Mouse (Mus musculus): ENCODE results near the gene Gpx4.

Gpx4 gene

GRCm38 (mm10) chr10:80069948-80070450 is 23.0 kb downstream of the Gpx4 start:
- ChIA-PET CTCF (no interaction called here), POLR2A (interaction anchor here in 2 of 4 experiments (1.7 kb wide), 2 partner anchors 16 to 17 kb away, joined by 4 to 5 read pairs; no protein-coding TSS in a partner anchor)

- CTCF ChIA-PET, result interaction anchor here in 2 of 4 experiments (0.6 to 1.0 kb wide), 2 partner anchors 22 to 157 kb away, joined by 3 read pairs; no protein-coding TSS in a partner anchor
Measured at GRCm38 (mm10) chr10:80070837-80071515, 24.0 kb downstream of the Gpx4 start.

GRCm38 (mm10) chr10:80071516-80071900 is 24.5 kb downstream of the Gpx4 start:
- POLR2A ChIA-PET, result interaction anchor here in 3 of 4 experiments (0.7 to 2.1 kb wide), 19 partner anchors 13 to 214 kb away, joined by 3 to 27 read pairs (median 5); partner anchors contain the start of gene Sbno2 (in 1 of the 3)
- CTCF ChIA-PET, result interaction anchor here in 2 of 4 experiments (0.6 to 1.0 kb wide), 2 partner anchors 21 to 112 kb away, joined by 3 to 5 read pairs; partner anchors contain the start of gene Wdr18 (in 1 of the 2)

More at GRCm38 (mm10) chr10:80070837-80071515, 24.0 kb downstream of the Gpx4 start:
- POLR2A ChIA-PET, result interaction anchor here (0.6 to 2.1 kb wide), 22 partner anchors 13 to 419 kb away, joined by 3 to 27 read pairs (median 4); partner anchors contain the start of genes Sbno2 (in 1 of the 4) and Tmem259 (in 1 of the 4)

GRCm38 (mm10) chr10:80072623-80073489 is 25.9 kb downstream of the Gpx4 start:
- POLR2A ChIA-PET, result interaction anchor here in 2 of 4 experiments (0.9 to 2.3 kb wide), 10 partner anchors 15 to 95 kb away, joined by 3 to 27 read pairs (median 5); no protein-coding TSS in a partner anchor
- CTCF ChIA-PET, result no interaction called here

- POLR2A ChIA-PET, result interaction anchor here in 3 of 4 experiments (0.6 to 2.4 kb wide), 29 partner anchors 11 to 438 kb away, joined by 3 to 12 read pairs (median 4); partner anchors contain the start of genes Dazap1 (in 1 of the 3), Gamt (in 1 of the 3), Med16 (in 1 of the 3) and Tmem259 (in 1 of the 3)
- CTCF ChIA-PET, result interaction anchor here in 2 of 4 experiments (0.7 to 1.5 kb wide), 9 partner anchors 9 to 299 kb away, joined by 3 to 8 read pairs (median 3); no protein-coding TSS in a partner anchor
Measured at GRCm38 (mm10) chr10:80074813-80075601, 28.0 kb downstream of the Gpx4 start.

- POLR2A ChIA-PET, result interaction anchor here in 3 of 4 experiments (0.6 to 2.4 kb wide), 25 partner anchors 10 to 185 kb away, joined by 3 to 12 read pairs (median 4); partner anchors contain the start of genes Dazap1 (in 1 of the 3), Gamt (in 1 of the 3), Tmem259 (in 1 of the 3) and Wdr18 (in 1 of the 3)
- CTCF ChIA-PET, result interaction anchor here in 3 of 4 experiments (0.6 to 1.5 kb wide), 12 partner anchors 10 to 812 kb away, joined by 3 to 8 read pairs (median 3); no protein-coding TSS in a partner anchor
Measured at GRCm38 (mm10) chr10:80075924-80076323, 29.0 kb downstream of the Gpx4 start.

- POLR2A ChIA-PET, result interaction anchor here in 3 of 4 experiments (0.8 to 2.4 kb wide), 17 partner anchors 10 to 185 kb away, joined by 3 to 12 read pairs (median 4); partner anchors contain the start of genes Dazap1 (in 1 of the 3), Gamt (in 1 of the 3), Tmem259 (in 1 of the 3) and Wdr18 (in 1 of the 3)
Measured at GRCm38 (mm10) chr10:80076386-80076785, 29.4 kb downstream of the Gpx4 start.

GRCm38 (mm10) chr10:80077312-80077711 is 30.3 kb downstream of the Gpx4 start:
- CTCF ChIA-PET, result interaction anchor here in 1 of 4 experiments (0.6 to 1.0 kb wide), 2 partner anchors 91 to 93 kb away, joined by 3 read pairs; partner anchors contain the start of gene Tmem259
- POLR2A ChIA-PET, result interaction anchor here in 3 of 4 experiments (0.5 to 0.6 kb wide), 3 partner anchors 19 to 87 kb away, joined by 3 to 4 read pairs (median 3); no protein-coding TSS in a partner anchor

More at GRCm38 (mm10) chr10:80076386-80076785, 29.4 kb downstream of the Gpx4 start:
- CTCF ChIA-PET, result interaction anchor here in 3 of 4 experiments (0.6 to 1.5 kb wide), 3 partner anchors 10 to 812 kb away, joined by 3 to 8 read pairs (median 4); no protein-coding TSS in a partner anchor

GRCm38 (mm10) chr10:80078366-80078765 is 31.4 kb downstream of the Gpx4 start:
- CTCF ChIA-PET, result no interaction called here
- POLR2A ChIA-PET, result interaction anchor here in 3 of 4 experiments (0.6 to 1.1 kb wide), 6 partner anchors 25 to 94 kb away, joined by 3 to 5 read pairs (median 3); no protein-coding TSS in a partner anchor

- POLR2A ChIA-PET, result interaction anchor here in 3 of 4 experiments (0.7 to 1.9 kb wide), 14 partner anchors 10 to 172 kb away, joined by 3 to 6 read pairs (median 4); partner anchors contain the start of genes Med16 (in 1 of the 3), Sbno2 (in 1 of the 3) and Tmem259 (in 1 of the 3)
- CTCF ChIA-PET, result interaction anchor here in 1 of 4 experiments (0.8 to 1.0 kb wide), 2 partner anchors 31 to 35 kb away, joined by 3 to 4 read pairs; partner anchors contain the start of gene Stk11
Measured at GRCm38 (mm10) chr10:80080396-80081070, 33.6 kb downstream of the Gpx4 start.

GRCm38 (mm10) chr10:80081075-80081474 is 34.1 kb downstream of the Gpx4 start:
- ChIA-PET CTCF (interaction anchor here in 1 of 4 experiments (0.8 to 1.0 kb wide), 2 partner anchors 31 to 34 kb away, joined by 3 to 4 read pairs; partner anchors contain the start of gene Stk11), POLR2A (interaction anchor here in 2 of 4 experiments (0.7 to 1.9 kb wide), 10 partner anchors 9 to 173 kb away, joined by 3 to 6 read pairs (median 4); partner anchors contain the start of genes Med16 (in 1 of the 2) and Tmem259 (in 1 of the 2))

- ChIA-PET POLR2A (interaction anchor here in 3 of 4 experiments (0.5 to 2.3 kb wide), 6 partner anchors 11 to 201 kb away, joined by 3 to 7 read pairs (median 4); no protein-coding TSS in a partner anchor), CTCF (interaction anchor here in 2 of 4 experiments (0.9 to 1.1 kb wide), 2 partner anchors 51 to 176 kb away, joined by 3 to 4 read pairs; partner anchors contain the start of gene Dazap1 (in 1 of the 2))
Measured at GRCm38 (mm10) chr10:80084817-80085487, 38.0 kb downstream of the Gpx4 start.

- ChIA-PET POLR2A (interaction anchor here in 2 of 4 experiments (1.0 to 1.5 kb wide), 2 partner anchors 47 to 102 kb away, joined by 3 read pairs; partner anchors contain the start of gene Tmem259 (in 1 of the 2)), CTCF (interaction anchor here in 2 of 4 experiments (0.8 to 1.2 kb wide), 2 partner anchors 19 to 96 kb away, joined by 3 to 7 read pairs; no protein-coding TSS in a partner anchor)
Measured at GRCm38 (mm10) chr10:80086847-80087246, 39.9 kb downstream of the Gpx4 start.

- POLR2A ChIA-PET, result interaction anchor here in 2 of 4 experiments (0.7 to 1.2 kb wide), 6 partner anchors 9 to 103 kb away, joined by 3 to 4 read pairs (median 3); partner anchors contain the start of gene Tmem259 (in 1 of the 2)
- CTCF ChIA-PET, result interaction anchor here in 2 of 4 experiments (0.5 to 1.2 kb wide), 2 partner anchors 19 to 84 kb away, joined by 3 to 4 read pairs; no protein-coding TSS in a partner anchor
Measured at GRCm38 (mm10) chr10:80087483-80087882, 40.5 kb downstream of the Gpx4 start.

GRCm38 (mm10) chr10:80089146-80089545 is 42.2 kb downstream of the Gpx4 start:
- ChIA-PET CTCF (interaction anchor here in 1 of 4 experiments (0.6 kb wide), 1 partner anchor 377 kb away, joined by 4 read pairs; no protein-coding TSS in a partner anchor), POLR2A (interaction anchor here in 1 of 4 experiments (1.2 to 1.5 kb wide), 2 partner anchors 16 to 104 kb away, joined by 3 to 4 read pairs; partner anchors contain the start of gene Sbno2)

Data from embryonic stem cell, embryonic (primary cell).